Mouse (Mus musculus) thymus, adult 2 months (tissue): ENCODE data around the gene Slc35a5. TPM values are rescaled to one million over a fixed set of nuclear protein-coding genes. Genes with fewer than 3 reads are reported as not detected.

ENCODE experiments used
- DNase-seq: peaks from one replicate; pipeline ENCODE4 v3.0.0; 2021
- H3K27ac ChIP-seq: fragments of 200-500 bp; 2 replicates; pipeline ENCODE4 v1.5.1; 2012; ENCODE audit warnings: low read length, control low read depth; ENCODE audit not compliant: control insufficient read depth, insufficient read depth
- H3K27me3 ChIP-seq: fragments of 200-500 bp; 2 replicates; pipeline ENCODE4 v1.6.1; 2012; ENCODE audit warnings: mild to moderate bottlenecking, low read length, moderate library complexity, mixed read lengths; ENCODE audit not compliant: control insufficient read depth, insufficient read depth
- H3K36me3 ChIP-seq: fragments of 200-500 bp; 2 replicates; pipeline ENCODE4 v1.6.1; 2012; ENCODE audit warnings: mild to moderate bottlenecking, low read length, moderate library complexity; ENCODE audit not compliant: control insufficient read depth, insufficient read depth
- H3K4me1 ChIP-seq: fragments of 200-500 bp; replicated peaks from 2 replicates; pipeline ENCODE4 v1.6.1; 2012; ENCODE audit warnings: low read length; ENCODE audit not compliant: control insufficient read depth, insufficient read depth
- H3K4me3 ChIP-seq: fragments of 200-500 bp; 2 replicates; pipeline ENCODE4 v1.5.1; 2012; ENCODE audit warnings: mild to moderate bottlenecking, low read length, control low read depth, moderate library complexity; ENCODE audit not compliant: control insufficient read depth, insufficient read depth
- CTCF ChIP-seq: fragments of 200-500 bp; IDR thresholded peaks from 2 replicates; pipeline ENCODE4 v1.5.1; 2012; ENCODE audit warnings: mild to moderate bottlenecking, control low read depth, low read length, moderate library complexity, borderline replicate concordance; ENCODE audit not compliant: control insufficient read depth, poor library complexity, insufficient read depth; ENCODE audit errors: extremely low read depth
- POLR2A ChIP-seq: fragments of 200-500 bp; IDR thresholded peaks from 2 replicates; pipeline ENCODE4 v1.6.1; 2012; ENCODE audit warnings: mild to moderate bottlenecking, low read length, control low read depth, moderate library complexity; ENCODE audit not compliant: control insufficient read depth, poor library complexity, insufficient read depth; ENCODE audit errors: extremely low read depth
- WGBS: fragments of 180-500 bp; shearing (Covaris S2); methylation state at CpG from one replicate; pipeline ENCODE4 v1.1.7; 2018; 5-methylcytosine and 5-hydroxymethylcytosine counted together
- polyA plus RNA-seq: library from polyadenylated mRNA; depleted of rRNA; stranded (reverse); fragments of >200 nt; gene quantifications from 2 replicates; pipeline ENCODE4 v1.2.3, GENCODE M21; 2012; rRNA removed

Slc35a5 gene
- polyA plus RNA-seq, 1 experiment, result 22.7 TPM

- DNase-seq, result peak; percentile 78
- Histone ChIP-seq H3K27ac (no peak overlapping the region), H3K4me1 (no peaks in the 10 kb centered on the region), H3K36me3 (no peaks in the 10 kb centered on the region), H3K4me3 (no peak overlapping the region), H3K27me3 (no peaks in the 10 kb centered on the region)
- TF ChIP-seq CTCF (peak; percentile 81; the same call in 1 of the 2 replicates), POLR2A (no peak)
- WGBS, result 6% methylated on average over 10 of the region's 10 CpGs
Observed at GRCm38 (mm10) chr16:45090005-45090404, 68.5 kb downstream of the Slc35a5 start.

Other genes starting within 250 kb of the Slc35a5 start
- 0.38 TPM in 1 of 2 replicates, not detected in the other for gene Cd200r3, start 215.0 kb downstream of the Slc35a5 start, polyA plus RNA-seq
- gene Ccdc80, start 65.3 kb downstream of the Slc35a5 start, polyA plus RNA-seq, result 5.9 and 11.6 TPM in 2 replicates
- 25.8 and 37.7 TPM in 2 replicates for gene Atg3, start 79 bp upstream of the Slc35a5 start, polyA plus RNA-seq
- 4.2 and 5.0 TPM in 2 replicates for gene Btla, start 65.6 kb upstream of the Slc35a5 start, polyA plus RNA-seq